Mouse (Mus musculus) olfactory bulb, adult 2 months (tissue): Measurements from ENCODE around the gene Ank3. TPM values are rescaled to one million over a fixed set of nuclear protein-coding genes. Genes with fewer than 3 reads are reported as not detected.

Experiments
- H3K27ac ChIP-seq: fragments of 200-500 bp; 2 replicates; pipeline ENCODE4 v1.5.1; 2012; ENCODE audit warnings: low read depth, low read length; ENCODE audit not compliant: insufficient read depth
- H3K4me1 ChIP-seq: fragments of 200-500 bp; 2 replicates; pipeline ENCODE4 v1.6.1; 2012; ENCODE audit warnings: low read length; ENCODE audit not compliant: control insufficient read depth, insufficient read depth
- H3K4me3 ChIP-seq: fragments of 200-500 bp; 2 replicates; pipeline ENCODE4 v1.5.1; 2012; ENCODE audit warnings: mild to moderate bottlenecking, low read depth, low read length, moderate library complexity; ENCODE audit not compliant: insufficient read depth
- CTCF ChIP-seq: fragments of 200-500 bp; IDR thresholded peaks from 2 replicates; pipeline ENCODE4 v1.5.1; 2012; ENCODE audit warnings: low read depth, mild to moderate bottlenecking, low read length, moderate library complexity; ENCODE audit not compliant: insufficient read depth
- POLR2A ChIP-seq: fragments of 200-500 bp; IDR thresholded peaks from 2 replicates; pipeline ENCODE4 v1.6.1; 2012; ENCODE audit warnings: mild to moderate bottlenecking, low read depth, low read length, moderate library complexity; ENCODE audit not compliant: insufficient read depth
- WGBS: fragments of 180-500 bp; shearing (Covaris S2); methylation state at CpG from one replicate; pipeline ENCODE4 v1.1.7; 2018; 5-methylcytosine and 5-hydroxymethylcytosine counted together
- polyA plus RNA-seq: library from polyadenylated mRNA; stranded (reverse); fragments of >200 nt; gene quantifications from 2 replicates; pipeline ENCODE4 v1.2.4, GENCODE M21; 2012; ENCODE audit warnings: low replicate concordance; ENCODE audit not compliant: missing spikeins, insufficient read depth, insufficient read length

Ank3 gene
- polyA plus RNA-seq, 1 experiment, result 212 TPM

- TF ChIP-seq POLR2A (no peak), CTCF (no peak)
- Histone ChIP-seq H3K27ac (no peak overlapping the region), H3K4me3 (no peak overlapping the region), H3K4me1 (peaks cover 4% of the 10 kb centered on the region)
- 51% methylated on average over 15 of the region's 15 CpGs for WGBS
Measured at GRCm38 (mm10) chr10:69678230-69678629, 279.7 kb downstream of the Ank3 start.

DNA sequence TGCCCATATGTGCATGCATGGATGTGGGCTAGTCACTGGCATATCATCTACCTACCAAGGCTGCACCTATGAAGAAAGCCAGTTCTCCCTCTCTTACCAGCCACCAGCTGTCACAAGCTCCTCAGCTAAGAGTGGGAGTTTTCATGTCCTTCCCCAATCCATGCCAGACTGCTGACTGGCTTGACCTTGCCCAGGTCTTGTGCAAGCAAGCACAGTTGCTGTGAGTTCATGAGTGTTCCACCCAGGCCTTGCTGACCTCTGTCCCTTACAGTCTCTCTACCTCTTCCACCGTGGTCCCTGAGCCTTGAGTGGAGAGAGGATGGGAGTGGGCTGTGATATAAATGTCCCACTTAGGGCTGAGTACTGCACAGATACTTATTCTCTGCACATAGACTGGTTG lies 287.8 kb downstream of the Ank3 start:
- no peak for TF ChIP-seq CTCF
- TF ChIP-seq POLR2A, result no peak
- 90% methylated on average over 1 of the region's 1 CpGs for WGBS
- Histone ChIP-seq H3K27ac (no peak overlapping the region), H3K4me1 (peaks cover 11% of the 10 kb centered on the region), H3K4me3 (no peak overlapping the region)

DNA sequence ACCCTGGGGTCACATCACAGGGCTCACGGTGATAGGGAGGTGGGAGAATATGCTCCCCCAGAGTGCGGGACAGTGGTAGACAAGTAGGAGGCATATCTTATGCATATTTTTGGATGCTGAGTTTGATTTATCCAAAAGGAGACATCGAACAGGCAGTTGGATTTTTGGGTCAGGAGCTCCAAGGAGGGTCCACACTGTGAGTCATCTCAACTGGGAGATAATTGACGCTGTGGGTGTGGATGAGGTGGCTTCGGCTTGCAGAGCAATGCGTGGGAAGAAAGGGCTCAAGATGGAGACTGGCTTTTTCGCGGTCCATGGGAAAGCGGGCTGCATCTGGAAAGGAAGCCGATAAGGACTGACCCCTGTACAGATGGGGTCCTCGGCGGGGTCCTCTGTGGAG lies 290.5 kb downstream of the Ank3 start:
- peak overlapping the region; percentile 20 for H3K27ac ChIP-seq
- WGBS, result 52% methylated on average over 12 of the region's 12 CpGs
- TF ChIP-seq CTCF (no peak), POLR2A (no peak)
- no peak overlapping the region for H3K4me3 ChIP-seq
- peaks cover 11% of the 10 kb centered on the region for H3K4me1 ChIP-seq

DNA sequence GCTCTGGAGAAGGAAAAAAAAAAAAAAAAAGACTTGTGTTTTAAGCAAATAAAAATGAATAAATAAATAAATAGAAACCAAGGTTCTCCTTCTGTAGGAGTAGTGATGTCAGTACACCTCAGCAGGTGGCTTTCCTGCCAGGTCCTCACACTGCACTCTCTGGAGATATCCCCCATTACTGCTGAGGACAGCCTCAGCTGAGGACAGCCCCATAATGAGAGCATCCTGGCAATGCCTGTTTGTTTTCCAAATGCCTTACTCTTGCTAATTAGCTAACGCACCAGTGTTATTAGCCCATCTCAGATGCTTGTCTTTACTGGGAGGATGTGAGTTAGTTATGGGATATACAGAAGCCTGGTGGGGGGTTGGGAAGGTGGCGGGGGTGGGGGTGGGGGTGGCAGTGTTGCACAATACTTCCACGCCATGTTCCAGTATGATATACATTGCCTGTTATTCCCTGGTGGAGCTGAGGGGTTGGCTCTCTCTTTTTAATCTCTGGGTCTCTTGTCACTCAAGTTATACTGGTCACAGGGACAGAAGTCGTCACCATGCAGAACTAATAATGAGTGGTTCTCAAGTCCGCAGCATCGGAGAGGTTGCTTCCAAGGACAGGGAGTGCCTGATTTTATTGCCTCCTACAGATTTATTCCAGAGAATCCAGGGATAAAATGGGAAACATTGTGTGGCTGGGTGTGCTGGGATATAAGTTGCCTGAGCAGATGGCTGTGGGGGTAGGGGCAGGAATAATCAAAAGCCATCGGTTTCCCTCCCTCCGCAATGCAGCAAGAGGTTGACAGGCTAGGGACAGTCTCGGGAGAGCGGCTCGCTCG lies 291.8 kb downstream of the Ank3 start:
- no peak overlapping the region for H3K4me3 ChIP-seq
- WGBS, result 11% methylated on average over 12 of the region's 12 CpGs
- no peak overlapping the region for H3K27ac ChIP-seq
- H3K4me1 ChIP-seq, result peaks cover 11% of the 10 kb centered on the region
- TF ChIP-seq POLR2A, result no peak

- Histone ChIP-seq H3K4me1 (peaks cover 12% of the 10 kb centered on the region), H3K27ac (no peak overlapping the region), H3K4me3 (no peak overlapping the region)
- WGBS, result 34% methylated on average over 6 of the region's 6 CpGs
- TF ChIP-seq POLR2A, result no peak
- no peak for TF ChIP-seq CTCF
Measured at GRCm38 (mm10) chr10:69690961-69691451, 292.4 kb downstream of the Ank3 start.

DNA sequence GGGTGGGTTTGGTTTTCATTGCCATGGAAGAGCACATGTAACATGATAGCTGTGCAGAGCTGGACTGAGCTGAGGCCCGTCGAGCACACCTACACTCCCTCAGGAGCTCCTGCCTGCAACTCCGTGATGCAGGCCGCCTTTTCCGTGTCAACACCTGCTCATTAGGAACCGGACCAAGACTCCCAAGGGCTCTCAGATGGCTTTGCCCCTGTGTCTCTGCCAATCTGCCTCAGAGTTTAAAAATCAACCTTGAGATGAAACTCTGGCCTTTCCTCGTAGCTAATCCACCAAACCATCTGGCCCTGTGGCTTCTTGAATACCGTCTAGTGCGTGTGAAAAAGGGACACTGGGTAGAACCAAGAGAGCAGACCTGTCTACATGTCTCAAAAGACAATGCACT lies 297.4 kb downstream of the Ank3 start:
- Histone ChIP-seq H3K4me3 (no peak overlapping the region), H3K27ac (no peak overlapping the region), H3K4me1 (peaks cover 2% of the 10 kb centered on the region; the same call in 1 of the 2 replicates)
- 83% methylated on average over 9 of the region's 9 CpGs for whole genome bisulfite sequencing
- TF ChIP-seq CTCF (no peak), POLR2A (no peak)

DNA sequence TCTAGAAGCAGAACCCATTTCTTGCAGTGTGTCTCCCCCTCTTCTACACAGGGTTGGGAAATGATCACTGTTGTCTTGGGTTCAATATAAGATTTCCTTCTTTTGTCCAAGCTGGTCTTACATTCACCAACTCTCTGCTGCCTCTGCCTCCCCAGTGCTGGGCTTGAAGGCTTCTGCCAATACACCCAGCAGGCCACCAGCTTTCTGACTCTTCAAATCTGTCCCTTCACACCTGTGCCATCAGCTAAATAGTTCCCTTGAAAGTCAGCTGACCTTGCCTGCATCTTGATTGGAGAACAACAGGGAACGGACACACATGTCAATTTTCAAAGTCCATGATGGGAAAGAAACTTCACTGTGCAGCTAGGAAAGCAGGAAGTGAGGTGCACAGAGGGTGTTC lies 300.1 kb downstream of the Ank3 start:
- H3K4me3 ChIP-seq, result no peak overlapping the region
- no peak for TF ChIP-seq POLR2A
- TF ChIP-seq CTCF, result no peak
- H3K4me1 ChIP-seq, result peaks cover 2% of the 10 kb centered on the region; the same call in 1 of the 2 replicates
- H3K27ac ChIP-seq, result no peak overlapping the region
- WGBS, result 98% methylated on average over 1 of the region's 1 CpGs

DNA sequence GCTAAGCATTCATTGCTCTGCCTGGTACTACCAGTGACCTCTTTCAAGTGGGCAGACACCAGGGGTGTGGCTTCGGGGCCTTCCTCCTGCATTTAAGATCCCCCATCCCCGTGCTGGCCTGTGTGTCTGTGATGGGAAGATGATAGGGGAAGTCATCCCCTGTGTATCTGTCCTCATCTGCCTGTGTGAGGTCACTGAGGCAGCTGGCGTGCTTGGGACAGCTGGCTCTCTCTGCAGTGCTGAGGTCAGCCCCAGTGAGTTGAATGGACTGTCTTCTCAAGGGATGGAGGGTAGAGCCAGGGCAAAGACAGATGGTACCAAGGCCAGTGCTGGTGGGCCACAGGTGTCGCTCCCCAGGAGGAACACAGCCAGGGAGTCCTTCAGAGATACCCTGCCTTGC lies 302.7 kb downstream of the Ank3 start:
- TF ChIP-seq POLR2A, result no peak
- TF ChIP-seq CTCF, result no peak
- 69% methylated on average over 4 of the region's 4 CpGs for WGBS
- peaks cover 3% of the 10 kb centered on the region; the same call in 1 of the 2 replicates for H3K4me1 ChIP-seq
- H3K27ac ChIP-seq, result no peak overlapping the region
- H3K4me3 ChIP-seq, result no peak overlapping the region

DNA sequence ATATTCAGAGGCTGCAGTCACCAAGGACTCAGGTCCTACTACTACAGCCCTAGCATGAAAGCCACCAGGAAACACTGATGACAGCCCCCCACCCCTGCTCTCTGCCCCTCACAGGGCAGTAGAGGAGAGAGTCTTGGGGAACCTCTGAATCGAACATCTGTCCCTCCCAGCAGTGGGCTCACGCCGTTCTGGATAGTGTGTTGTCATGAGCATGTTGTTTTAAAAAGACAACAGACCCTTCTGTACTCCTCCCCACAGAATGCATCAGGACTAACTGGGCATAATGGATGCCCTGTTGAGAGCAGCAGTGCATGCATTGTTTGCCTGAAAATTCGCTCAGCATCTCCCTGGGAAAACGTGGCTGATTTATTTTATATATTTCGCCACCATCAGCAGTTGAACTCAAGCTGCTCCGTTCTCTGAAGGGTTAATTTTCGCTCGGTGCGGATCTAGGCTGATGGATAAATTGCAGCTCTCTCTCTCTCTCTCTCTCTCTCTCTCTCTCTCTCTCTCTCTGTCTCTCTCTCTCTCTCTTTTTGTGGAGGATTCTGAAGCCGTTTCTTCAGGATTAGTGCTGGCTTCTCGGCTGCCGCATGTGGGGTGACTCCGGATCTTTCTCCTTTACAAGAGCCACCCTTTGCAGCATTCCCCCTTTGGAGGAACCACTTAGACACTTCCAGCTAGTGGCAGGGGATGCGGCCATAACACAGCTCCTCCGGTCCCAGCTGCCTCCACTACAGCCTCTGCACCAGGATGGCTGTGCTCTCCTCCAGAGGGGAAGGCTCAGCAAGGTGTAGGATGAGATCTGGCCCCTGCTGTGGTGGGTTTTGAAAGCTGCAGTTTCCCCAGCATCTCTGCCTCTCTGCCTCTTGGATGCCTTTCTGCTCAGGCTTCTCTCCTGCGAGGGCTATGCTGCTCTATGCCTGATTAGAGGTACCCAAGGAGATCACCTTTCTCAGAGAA lies 307.5 kb downstream of the Ank3 start:
- 0 out of 2 replicates have a peak, but pooled peaks have one; percentile 9 for TF ChIP-seq POLR2A
- TF ChIP-seq CTCF, result no peak
- Histone ChIP-seq H3K4me3 (peak overlapping the region; percentile 57), H3K27ac (peak overlapping the region; percentile 89), H3K4me1 (peaks cover 15% of the 10 kb centered on the region)
- 5% methylated on average over 17 of the region's 17 CpGs for WGBS
